Mouse (Mus musculus): ENCODE results near the gene Cacfd1. TPM values are rescaled to one million over a fixed set of nuclear protein-coding genes. Genes with fewer than 3 reads are reported as not detected.
A peak's percentile ranks its signal among the peaks of the same experiment; 100 is the strongest.

Gene Cacfd1
- 40.0 and 41.6 TPM in 2 replicates for polyA plus RNA-seq (2016; fragmentation: Nextera tagmentation; extraction: Ambion mirVana)

DNA sequence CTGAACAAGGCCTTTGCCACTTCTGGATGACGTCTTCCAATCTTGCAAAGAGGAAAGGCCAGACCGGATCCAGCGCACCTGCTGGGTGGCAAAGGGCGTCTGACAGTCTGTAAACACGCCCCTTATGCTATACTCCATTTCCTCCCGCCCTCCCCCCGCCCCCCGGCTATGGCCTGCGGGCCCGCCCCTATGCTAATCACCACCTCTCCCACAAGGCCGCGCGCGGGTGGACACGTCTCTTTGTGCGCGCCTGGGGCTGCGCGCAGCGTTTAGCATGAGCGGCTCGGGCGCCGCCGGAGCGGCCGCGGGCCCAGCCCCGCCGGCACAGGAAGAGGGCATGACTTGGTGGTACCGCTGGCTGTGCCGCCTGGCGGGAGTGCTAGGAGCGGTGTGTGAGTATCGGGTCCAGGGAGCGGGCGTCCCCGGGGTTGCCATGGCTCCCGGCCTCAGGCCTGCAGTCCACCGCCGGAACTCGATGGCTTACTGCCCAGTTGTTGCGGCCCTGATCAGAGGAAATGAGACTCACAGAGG lies at the start of gene Cacfd1:
TSS of gene Cacfd1 (plus strand) at position 213 of the 531 bp plus-strand sequence.
- Histone ChIP-seq H3K9me3 (replicated peaks) (no peaks in the 10 kb centered on the region), H3K27me3 (replicated peaks) (0 out of 2 replicates have a peak, but pooled peaks cover 6% of the 10 kb centered on the region), H3K9ac (peak within 1 kb of the TSS; percentile 93), H3K36me3 (peaks cover 13% of the 10 kb centered on the region), H3K4me3 (peak within 1 kb of the TSS; percentile 74), H3K4me1 (replicated peaks) (peaks cover 22% of the 10 kb centered on the region), H3K27ac (ENCODE audit: poor library complexity, severe bottlenecking) (peak within 1 kb of the TSS; percentile 65; the same call in 1 of the 2 replicates), H3K4me2 (peak within 1 kb of the TSS; percentile 82)
- WGBS = under 1% methylated on average over 43 of the region's 43 CpGs
- ATAC-seq (ENCODE audit: insufficient number of reproducible peaks, low FRiP score) = peak; percentile 95

GRCm38 (mm10) chr2:26960756-26961155 lies 49.0 kb upstream of the Cacfd1 start:
- Histone ChIP-seq H3K36me3 (peaks cover 62% of the 10 kb centered on the region), H3K9ac (no peak overlapping the region), H3K4me3 (no peak overlapping the region), H3K27ac (ENCODE audit: poor library complexity, severe bottlenecking) (no peak overlapping the region), H3K4me1 (replicated peaks) (peaks cover 27% of the 10 kb centered on the region), H3K27me3 (replicated peaks) (no peaks in the 10 kb centered on the region), H3K4me2 (no peak overlapping the region), H3K9me3 (replicated peaks) (no peaks in the 10 kb centered on the region)
- WGBS = 71% methylated on average over 4 of the region's 4 CpGs
- no peak for ATAC-seq (ENCODE audit: insufficient number of reproducible peaks, low FRiP score)

DNA sequence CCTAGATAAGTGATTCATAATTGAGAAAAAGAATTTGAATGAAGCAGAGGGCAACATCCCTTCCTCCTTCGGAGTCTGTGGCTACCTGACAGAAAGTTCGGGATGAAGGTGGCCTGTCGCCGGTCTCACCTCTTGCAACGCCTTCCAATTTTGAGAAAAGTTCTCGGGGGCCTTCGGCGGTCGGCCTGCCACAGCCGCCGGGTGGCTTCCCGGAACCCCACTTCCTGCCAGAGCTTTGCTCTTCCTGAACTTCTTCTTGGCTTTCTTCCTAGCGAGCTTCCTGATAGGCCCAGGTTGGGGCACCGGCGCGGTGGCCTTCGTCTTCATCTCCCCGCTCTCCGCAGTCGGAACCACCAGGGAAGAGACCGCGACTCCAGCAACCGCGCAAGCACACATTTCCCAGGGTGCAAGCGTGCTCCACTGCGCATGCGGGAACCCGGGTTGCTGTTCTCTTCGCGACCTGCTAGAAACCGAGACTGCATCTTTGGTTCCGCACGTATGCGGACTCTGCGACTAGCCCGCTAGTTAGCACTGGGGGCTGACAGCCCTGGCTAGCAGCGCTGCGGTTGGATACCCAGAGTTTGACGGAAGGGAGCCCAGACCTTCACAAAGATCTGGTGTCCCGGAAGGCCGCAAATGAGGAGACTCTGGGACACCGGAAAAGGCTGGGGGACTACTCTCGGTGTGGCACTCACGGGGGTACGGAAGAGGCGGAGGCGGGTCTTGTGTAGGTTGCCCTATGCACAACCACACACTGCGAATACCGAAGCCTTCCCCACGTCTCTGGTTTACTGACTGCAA lies 45.6 kb upstream of the Cacfd1 start, which contains the start of gene Rexo4:
TSS of gene Rexo4 (minus strand) at position 464 of the 801 bp plus-strand sequence.
- H3K9ac ChIP-seq = peak within 1 kb of the TSS; percentile 86
- peaks cover 27% of the 10 kb centered on the region for H3K4me1 ChIP-seq (replicated peaks)
- no peaks in the 10 kb centered on the region for H3K27me3 ChIP-seq (replicated peaks)
- WGBS = under 1% methylated on average over 50 of the region's 50 CpGs
- peak; percentile 93 for ATAC-seq (ENCODE audit: insufficient number of reproducible peaks, low FRiP score)
- peak within 1 kb of the TSS; percentile 95 for H3K4me2 ChIP-seq
- peak within 1 kb of the TSS; percentile 73 for H3K4me3 ChIP-seq
- peaks cover 29% of the 10 kb centered on the region for H3K36me3 ChIP-seq
- H3K9me3 ChIP-seq (replicated peaks) = peaks cover 8% of the 10 kb centered on the region
- H3K27ac ChIP-seq (ENCODE audit: poor library complexity, severe bottlenecking) = peak within 1 kb of the TSS; percentile 98

DNA sequence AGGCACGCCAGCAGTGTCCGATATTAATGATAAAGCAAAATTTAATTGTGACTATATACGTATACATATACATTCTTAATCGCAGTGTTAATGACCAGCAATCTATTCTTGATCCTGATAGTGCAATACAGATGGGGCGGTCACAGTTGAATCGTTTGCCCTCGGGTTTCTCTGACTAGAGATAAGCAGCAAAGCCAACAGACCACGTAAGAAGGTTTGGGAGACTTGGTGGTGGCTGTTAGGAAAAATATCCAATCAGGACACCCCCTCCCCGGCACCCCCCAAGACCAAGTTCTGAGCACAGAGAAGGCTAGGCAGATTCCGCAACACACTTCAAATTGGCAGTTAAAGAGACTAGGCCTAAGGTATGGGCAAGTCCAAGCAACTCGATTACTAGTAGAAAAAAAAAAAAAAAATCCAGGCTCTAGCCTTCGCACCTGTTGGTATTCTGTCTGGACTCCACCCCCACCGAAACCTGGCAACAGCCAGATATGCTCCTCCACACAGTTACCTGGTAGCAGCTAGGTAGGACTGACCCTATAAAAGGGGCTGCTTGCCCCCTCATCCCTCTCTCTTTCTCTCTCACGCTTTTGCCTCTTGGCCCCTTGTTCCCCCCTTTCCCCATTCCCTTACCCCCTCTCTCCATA lies 44.9 kb upstream of the Cacfd1 start:
- peaks cover 8% of the 10 kb centered on the region for H3K9me3 ChIP-seq (replicated peaks)
- H3K27me3 ChIP-seq (replicated peaks) = 0 out of 2 replicates have a peak, but pooled peaks cover 2% of the 10 kb centered on the region
- peak overlapping the region; percentile 86 for H3K9ac ChIP-seq
- H3K36me3 ChIP-seq = peaks cover 24% of the 10 kb centered on the region
- ATAC-seq (ENCODE audit: insufficient number of reproducible peaks, low FRiP score) = no peak
- peak overlapping the region; percentile 95 for H3K4me2 ChIP-seq
- peaks cover 27% of the 10 kb centered on the region for H3K4me1 ChIP-seq (replicated peaks)
- peak overlapping the region; percentile 98 for H3K27ac ChIP-seq (ENCODE audit: poor library complexity, severe bottlenecking)
- 14% methylated on average over 14 of the region's 14 CpGs for WGBS
- peak overlapping the region; percentile 73 for H3K4me3 ChIP-seq

- no peak overlapping the region for H3K27ac ChIP-seq (ENCODE audit: poor library complexity, severe bottlenecking)
- H3K4me3 ChIP-seq = no peak overlapping the region
- peaks cover 2% of the 10 kb centered on the region for H3K36me3 ChIP-seq
- 0 out of 2 replicates have a peak, but pooled peaks cover 10% of the 10 kb centered on the region for H3K27me3 ChIP-seq (replicated peaks)
- ATAC-seq (ENCODE audit: insufficient number of reproducible peaks, low FRiP score) = no peak
- WGBS = 68% methylated on average over 2 of the region's 2 CpGs
- H3K4me2 ChIP-seq = no peak overlapping the region
- H3K9ac ChIP-seq = no peak overlapping the region
- H3K9me3 ChIP-seq (replicated peaks) = peaks cover 8% of the 10 kb centered on the region
- peaks cover 18% of the 10 kb centered on the region for H3K4me1 ChIP-seq (replicated peaks)
Measured at GRCm38 (mm10) chr2:26967262-26967661, 42.5 kb upstream of the Cacfd1 start.

DNA sequence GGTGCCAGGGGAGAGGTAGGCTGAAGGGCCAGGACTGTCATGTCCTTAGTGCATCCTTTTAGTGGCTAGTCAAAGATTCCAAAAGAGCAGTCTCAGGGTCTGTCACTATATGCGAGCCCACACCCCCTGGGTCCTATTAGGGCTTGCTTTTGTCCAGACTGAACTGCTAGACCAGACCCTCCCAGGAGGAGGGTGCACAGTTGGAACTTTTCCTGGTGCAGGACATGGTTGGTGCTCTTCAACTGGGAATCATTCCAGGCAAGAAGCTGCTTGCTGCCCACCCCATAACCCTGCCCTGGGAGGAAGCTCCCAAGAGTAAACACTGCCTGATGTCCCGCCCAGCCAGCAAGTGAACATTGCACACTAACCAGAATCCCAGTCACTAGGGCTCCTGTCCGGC lies 36.6 kb upstream of the Cacfd1 start, which contains the start of gene Adamts13:
TSS of gene Adamts13 (plus strand) at position 301 of the 400 bp plus-strand sequence.
- H3K9me3 ChIP-seq (replicated peaks) = no peaks in the 10 kb centered on the region
- 68% methylated on average over 3 of the region's 3 CpGs for WGBS
- H3K4me3 ChIP-seq = no peak within 1 kb of the TSS
- H3K27me3 ChIP-seq (replicated peaks) = peaks cover 29% of the 10 kb centered on the region
- H3K36me3 ChIP-seq = no peaks in the 10 kb centered on the region
- H3K4me2 ChIP-seq = no peak within 1 kb of the TSS
- H3K4me1 ChIP-seq (replicated peaks) = no peaks in the 10 kb centered on the region
- H3K9ac ChIP-seq = no peak within 1 kb of the TSS
- no peak for ATAC-seq (ENCODE audit: insufficient number of reproducible peaks, low FRiP score)
- no peak within 1 kb of the TSS for H3K27ac ChIP-seq (ENCODE audit: poor library complexity, severe bottlenecking)

- no peak overlapping the region for H3K9ac ChIP-seq
- 30% methylated on average over 4 of the region's 4 CpGs for WGBS
- H3K4me1 ChIP-seq (replicated peaks) = no peaks in the 10 kb centered on the region
- no peaks in the 10 kb centered on the region for H3K9me3 ChIP-seq (replicated peaks)
- H3K4me3 ChIP-seq = no peak overlapping the region
- H3K36me3 ChIP-seq = no peaks in the 10 kb centered on the region
- no peak overlapping the region for H3K4me2 ChIP-seq
- peaks cover 34% of the 10 kb centered on the region for H3K27me3 ChIP-seq (replicated peaks)
- no peak for ATAC-seq (ENCODE audit: insufficient number of reproducible peaks, low FRiP score)
- H3K27ac ChIP-seq (ENCODE audit: poor library complexity, severe bottlenecking) = no peak overlapping the region
Measured at GRCm38 (mm10) chr2:26973960-26974359, 35.8 kb upstream of the Cacfd1 start.

GRCm38 (mm10) chr2:26980361-26980760 lies 29.4 kb upstream of the Cacfd1 start:
- Histone ChIP-seq H3K4me1 (replicated peaks) (no peaks in the 10 kb centered on the region), H3K4me2 (no peak overlapping the region), H3K36me3 (no peaks in the 10 kb centered on the region), H3K9ac (no peak overlapping the region), H3K4me3 (no peak overlapping the region), H3K9me3 (replicated peaks) (no peaks in the 10 kb centered on the region), H3K27me3 (replicated peaks) (peaks cover 32% of the 10 kb centered on the region), H3K27ac (ENCODE audit: poor library complexity, severe bottlenecking) (no peak overlapping the region)
- ATAC-seq (ENCODE audit: insufficient number of reproducible peaks, low FRiP score) = no peak
- 59% methylated on average over 1 of the region's 1 CpGs for WGBS

- H3K9me3 ChIP-seq (replicated peaks) = no peaks in the 10 kb centered on the region
- H3K4me1 ChIP-seq (replicated peaks) = no peaks in the 10 kb centered on the region
- no peaks in the 10 kb centered on the region for H3K36me3 ChIP-seq
- H3K4me3 ChIP-seq = no peak overlapping the region
- H3K4me2 ChIP-seq = no peak overlapping the region
- H3K27ac ChIP-seq (ENCODE audit: poor library complexity, severe bottlenecking) = no peak overlapping the region
- no peak for ATAC-seq (ENCODE audit: insufficient number of reproducible peaks, low FRiP score)
- no peak overlapping the region for H3K9ac ChIP-seq
- peaks cover 34% of the 10 kb centered on the region for H3K27me3 ChIP-seq (replicated peaks)
- 77% methylated on average over 2 of the region's 2 CpGs for WGBS
Measured at GRCm38 (mm10) chr2:26984179-26984578, 25.5 kb upstream of the Cacfd1 start.

- H3K4me3 ChIP-seq = no peak overlapping the region
- WGBS = 70% methylated on average over 5 of the region's 5 CpGs
Measured at GRCm38 (mm10) chr2:26984640-26985039, 25.1 kb upstream of the Cacfd1 start.

DNA sequence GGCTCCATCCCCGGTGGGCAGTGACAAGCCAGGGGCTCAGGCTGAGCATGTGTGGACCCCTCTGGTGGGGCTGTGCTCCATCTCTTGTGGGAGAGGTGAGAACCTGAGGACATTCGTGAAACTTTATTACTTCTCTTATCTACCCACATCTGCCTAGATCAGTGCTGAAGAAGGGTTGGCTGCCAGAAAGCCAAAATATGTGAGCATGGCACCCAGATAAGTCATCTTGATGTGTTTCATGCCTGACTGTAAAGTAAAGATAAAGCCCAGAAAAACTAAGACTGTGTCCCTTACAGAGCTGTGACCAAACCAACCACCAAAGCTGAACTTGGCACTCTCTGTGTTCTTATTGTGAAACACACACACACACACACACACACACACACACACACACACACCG lies 15.8 kb upstream of the Cacfd1 start:
- Histone ChIP-seq H3K9me3 (replicated peaks) (no peaks in the 10 kb centered on the region), H3K27ac (ENCODE audit: poor library complexity, severe bottlenecking) (no peak overlapping the region), H3K9ac (no peak overlapping the region), H3K4me2 (no peak overlapping the region), H3K4me3 (no peak overlapping the region), H3K27me3 (replicated peaks) (no peaks in the 10 kb centered on the region), H3K4me1 (replicated peaks) (no peaks in the 10 kb centered on the region), H3K36me3 (no peaks in the 10 kb centered on the region)
- WGBS = 68% methylated on average over 3 of the region's 3 CpGs
- no peak for ATAC-seq (ENCODE audit: insufficient number of reproducible peaks, low FRiP score)

More at GRCm38 (mm10) chr2:26984640-26985039, 25.1 kb upstream of the Cacfd1 start:
- peaks cover 34% of the 10 kb centered on the region for H3K27me3 ChIP-seq (replicated peaks)
- no peak for ATAC-seq (ENCODE audit: insufficient number of reproducible peaks, low FRiP score)
- H3K9me3 ChIP-seq (replicated peaks) = no peaks in the 10 kb centered on the region
- H3K36me3 ChIP-seq = no peaks in the 10 kb centered on the region
- no peak overlapping the region for H3K9ac ChIP-seq
- H3K4me1 ChIP-seq (replicated peaks) = no peaks in the 10 kb centered on the region
- no peak overlapping the region for H3K4me2 ChIP-seq
- H3K27ac ChIP-seq (ENCODE audit: poor library complexity, severe bottlenecking) = no peak overlapping the region
